In genomic region chr9:47357756-47358399, GRCm38 (mm10) we compare ENCODE assay signal across 10 mouse cellular contexts.
DNase-seq lines count a peak whose midpoint lies in the region; ATAC-seq and TF ChIP-seq lines count a peak whose summit lies in the region.
"Had no signal": no experiment of that assay in that cellular context is flagged by ENCODE, and none has a peak within 500 bp of the region (broad histone marks: within the 10 kb centered on the region; RNA-seq: fewer than 3 reads in every experiment).

No protein-coding gene starts in this region.

- no peak for TF ChIP-seq CTCF in forebrain, postnatal 0 days (IDR thresholded peaks at IDR 0.05; ENCODE audit: low read depth)

- no peak overlapping the region for H3K9ac ChIP-seq in hindbrain, embryonic 13.5 days
- H3K9ac ChIP-seq in forebrain, postnatal 0 days: no peak overlapping the region
- H3K9ac ChIP-seq in kidney, embryonic 16.5 days (replicated peaks; ENCODE audit: low read length): no peak overlapping the region
- no peak overlapping the region for H3K9ac ChIP-seq in stomach, embryonic 16.5 days (ENCODE audit: low read length)
- H3K9ac ChIP-seq: liver, embryonic 14.5 days had no signal

- H3K27ac ChIP-seq in hindbrain, embryonic 13.5 days: no peak overlapping the region
- H3K27ac ChIP-seq in hindbrain, embryonic 10.5 days: no peak overlapping the region
- H3K27ac ChIP-seq in forebrain, postnatal 0 days (ENCODE audit: low read depth, low read length): no peak overlapping the region
- no peak overlapping the region for H3K27ac ChIP-seq in kidney, embryonic 16.5 days (ENCODE audit: low read length)
- H3K27ac ChIP-seq in stomach, embryonic 16.5 days (ENCODE audit: low read length): no peak overlapping the region
- H3K27ac ChIP-seq: liver, embryonic 14.5 days had no signal

- H3K4me1 ChIP-seq in hindbrain, embryonic 13.5 days (replicated peaks): peaks cover 27% of the 10 kb centered on the region
- peaks cover 34% of the 10 kb centered on the region for H3K4me1 ChIP-seq in hindbrain, embryonic 10.5 days (replicated peaks)
- H3K4me1 ChIP-seq in forebrain, postnatal 0 days (ENCODE audit: insufficient read depth): peaks cover 24% of the 10 kb centered on the region
- peaks cover 9% of the 10 kb centered on the region for H3K4me1 ChIP-seq in kidney, embryonic 16.5 days (ENCODE audit: insufficient read depth, low read length)
- no peaks in the 10 kb centered on the region for H3K4me1 ChIP-seq in stomach, embryonic 16.5 days (ENCODE audit: control insufficient read depth, insufficient read depth, low read length)

- ATAC-seq in hindbrain, embryonic 13.5 days (ENCODE audit: low FRiP score): peak; percentile 86
- ATAC-seq in forebrain, postnatal 0 days: peak; percentile 80
- ATAC-seq in kidney, embryonic 16.5 days (ENCODE audit: low FRiP score, low TSS enrichment): peak; percentile 51
- peak; percentile 81 for ATAC-seq in stomach, embryonic 16.5 days (ENCODE audit: insufficient read depth, low FRiP score)

- H3K4me3 ChIP-seq in hindbrain, embryonic 13.5 days: no peak overlapping the region
- no peak overlapping the region for H3K4me3 ChIP-seq in hindbrain, embryonic 10.5 days
- no peak overlapping the region for H3K4me3 ChIP-seq in forebrain, postnatal 0 days (ENCODE audit: low read depth, low read length)
- H3K4me3 ChIP-seq in kidney, embryonic 16.5 days (ENCODE audit: low read length): no peak overlapping the region
- no peak overlapping the region for H3K4me3 ChIP-seq in stomach, embryonic 16.5 days (replicated peaks; ENCODE audit: low read length)

- no peaks in the 10 kb centered on the region for H3K9me3 ChIP-seq in hindbrain, embryonic 13.5 days
- no peaks in the 10 kb centered on the region for H3K9me3 ChIP-seq in hindbrain, embryonic 10.5 days
- no peaks in the 10 kb centered on the region for H3K9me3 ChIP-seq in forebrain, postnatal 0 days (ENCODE audit: low read length)
- no peaks in the 10 kb centered on the region for H3K9me3 ChIP-seq in kidney, embryonic 16.5 days (ENCODE audit: low read length)
- H3K9me3 ChIP-seq in stomach, embryonic 16.5 days (replicated peaks; ENCODE audit: control insufficient read depth, low read length): no peaks in the 10 kb centered on the region

- H3K27me3 ChIP-seq in hindbrain, embryonic 13.5 days: peaks cover 19% of the 10 kb centered on the region
- peaks cover 55% of the 10 kb centered on the region for H3K27me3 ChIP-seq in hindbrain, embryonic 10.5 days (ENCODE audit: insufficient read depth, poor library complexity, severe bottlenecking)
- H3K27me3 ChIP-seq in forebrain, postnatal 0 days (ENCODE audit: insufficient read depth, low read length): no peaks in the 10 kb centered on the region
- no peaks in the 10 kb centered on the region for H3K27me3 ChIP-seq in kidney, embryonic 16.5 days (ENCODE audit: insufficient read depth, low read length)
- no peaks in the 10 kb centered on the region; the same call in 1 of the 2 replicates for H3K27me3 ChIP-seq in stomach, embryonic 16.5 days (ENCODE audit: control insufficient read depth, insufficient read depth, low read length)
- H3K27me3 ChIP-seq: CH12.LX had no signal

- no peaks in the 10 kb centered on the region for H3K36me3 ChIP-seq in hindbrain, embryonic 13.5 days
- no peaks in the 10 kb centered on the region for H3K36me3 ChIP-seq in hindbrain, embryonic 10.5 days
- no peaks in the 10 kb centered on the region for H3K36me3 ChIP-seq in forebrain, postnatal 0 days (ENCODE audit: insufficient read depth)
- no peaks in the 10 kb centered on the region for H3K36me3 ChIP-seq in kidney, embryonic 16.5 days (ENCODE audit: insufficient read depth, low read length)
- H3K36me3 ChIP-seq in stomach, embryonic 16.5 days (ENCODE audit: control insufficient read depth, insufficient read depth, low read length): no peaks in the 10 kb centered on the region

- DNase-seq in hindbrain, embryonic 10.5 days (ENCODE audit: low spot score): no peak
- DNase-seq in adrenal gland, postnatal 14 days: peak; percentile 60
- peak; percentile 79 for DNase-seq in forebrain, postnatal 0 days
- peak; percentile 61 for DNase-seq in lung, postnatal 10 days
- no peak for DNase-seq in embryo, embryonic 9.5 days (ENCODE audit: extremely low spot score)

- no peak overlapping the region for H3K4me2 ChIP-seq in hindbrain, embryonic 13.5 days
- H3K4me2 ChIP-seq in forebrain, postnatal 0 days (ENCODE audit: low read depth): 0 out of 2 replicates have a peak overlapping the region, but pooled peaks have one; percentile 13
- H3K4me2 ChIP-seq in kidney, embryonic 16.5 days (replicated peaks; ENCODE audit: low read depth, low read length): no peak overlapping the region
- no peak overlapping the region for H3K4me2 ChIP-seq in stomach, embryonic 16.5 days (ENCODE audit: low read depth, low read length)

- WGBS in hindbrain, embryonic 13.5 days: 52% methylated on average over 17 of the region's 17 CpGs
- WGBS in hindbrain, embryonic 10.5 days: 82% methylated on average over 17 of the region's 17 CpGs
- WGBS in forebrain, postnatal 0 days: 21% methylated on average over 17 of the region's 17 CpGs
- WGBS in kidney, embryonic 16.5 days: 56% methylated on average over 17 of the region's 17 CpGs
- 57% methylated on average over 17 of the region's 17 CpGs for WGBS in stomach, embryonic 16.5 days

Comparison
In these comparisons a context has a peak if more than half of its experiments do, and no peak if none do; other contexts are left out.
1. DNase-seq: peak in adrenal gland, postnatal 14 days (single experiment), forebrain, postnatal 0 days (single experiment) and lung, postnatal 10 days (single experiment); none in hindbrain, embryonic 10.5 days (single experiment) and embryo, embryonic 9.5 days (single experiment).
2. Peak in every context shown above with its lines, with median percentiles within 50 percentile points of each other: ATAC-seq.